Mouse (Mus musculus): ENCODE measurements at regions not wholly inside any gene's neighbourhood (a gene's known extent, or its start where the extent isn't known, plus 50 kb on each side); places are given as distances from the start of the nearest gene placed in this dataset.

DNA sequence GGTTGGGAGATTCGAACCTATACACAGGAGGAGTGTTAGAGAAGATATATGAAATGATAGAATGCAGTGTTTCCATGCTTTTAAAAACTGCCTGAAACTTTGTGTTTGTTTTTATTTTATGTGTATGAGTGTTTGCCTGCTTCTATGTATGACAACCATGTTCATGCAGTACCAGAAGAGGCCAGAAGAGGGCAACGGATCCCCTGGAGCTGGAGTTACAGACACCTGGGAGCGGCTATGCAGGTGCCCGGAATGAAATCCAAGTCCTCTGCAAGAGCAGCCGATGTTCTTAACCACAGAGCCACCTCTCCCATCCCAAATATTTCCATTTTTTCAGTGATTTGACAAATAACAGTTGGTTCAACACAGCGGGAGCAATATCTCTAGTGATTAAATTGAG lies 247.5 kb upstream of the Dio3 start:
- no peak for DNase-seq

DNA sequence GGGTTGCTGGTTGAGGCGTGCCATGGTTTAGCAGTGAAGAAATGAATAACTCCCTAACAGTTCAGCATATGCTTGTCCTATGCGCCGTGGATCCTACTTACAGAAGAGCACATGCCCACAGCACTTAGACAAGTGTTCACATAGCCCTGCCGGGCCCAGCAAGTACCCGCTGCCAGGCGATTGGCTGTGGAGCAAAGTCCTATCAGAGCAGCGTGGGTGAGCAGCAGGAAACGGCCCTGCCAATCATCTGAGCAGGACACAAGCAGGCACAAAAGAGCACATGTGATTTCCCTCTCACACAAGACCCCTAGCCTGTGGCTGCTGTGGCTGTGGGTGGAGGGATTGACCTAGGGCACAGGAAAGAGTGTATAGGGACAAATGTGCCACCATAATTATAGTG lies 243.7 kb upstream of the Dio3 start:
- no peak for DNase-seq

DNA sequence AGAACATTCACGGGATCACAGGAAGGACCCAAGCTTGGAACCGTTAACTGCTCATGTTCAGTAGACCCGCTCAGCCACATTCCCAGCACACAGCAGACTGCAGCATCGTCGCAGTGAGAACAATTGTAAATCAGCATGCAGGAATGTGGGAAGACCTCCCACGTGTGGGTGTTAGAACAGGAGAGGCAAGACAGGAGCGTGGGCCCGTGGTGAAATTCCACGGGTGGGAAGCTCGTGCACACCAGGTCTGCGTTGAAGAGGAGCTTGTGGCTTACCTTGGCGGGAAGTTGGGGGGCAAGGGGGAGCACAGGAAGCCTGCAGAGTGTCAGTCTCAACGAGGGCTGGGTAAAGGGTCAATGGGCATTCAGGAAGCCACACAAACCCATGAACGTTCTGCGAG lies 238.2 kb upstream of the Dio3 start:
- no peak for DNase-seq

DNA sequence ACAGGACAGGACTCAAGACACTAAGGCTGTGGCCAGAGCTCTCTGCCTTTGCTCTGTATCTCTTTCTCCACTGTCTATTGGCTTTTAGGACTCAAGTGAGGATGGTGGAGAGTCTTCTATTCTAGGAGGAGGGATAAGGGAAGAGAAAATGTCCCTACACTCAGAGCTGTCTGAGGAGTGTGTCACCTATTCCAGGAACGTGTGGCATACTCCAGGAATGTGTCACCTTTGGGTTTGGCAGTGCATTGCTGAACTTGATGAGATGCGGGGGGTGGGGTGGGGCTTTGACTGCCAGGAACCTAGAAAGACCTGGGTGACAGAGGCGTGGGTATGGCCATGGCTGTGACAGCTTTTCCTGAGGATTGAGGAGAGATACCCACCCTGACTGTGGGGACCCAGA lies 237.1 kb upstream of the Dio3 start:
- no peak for DNase-seq

DNA sequence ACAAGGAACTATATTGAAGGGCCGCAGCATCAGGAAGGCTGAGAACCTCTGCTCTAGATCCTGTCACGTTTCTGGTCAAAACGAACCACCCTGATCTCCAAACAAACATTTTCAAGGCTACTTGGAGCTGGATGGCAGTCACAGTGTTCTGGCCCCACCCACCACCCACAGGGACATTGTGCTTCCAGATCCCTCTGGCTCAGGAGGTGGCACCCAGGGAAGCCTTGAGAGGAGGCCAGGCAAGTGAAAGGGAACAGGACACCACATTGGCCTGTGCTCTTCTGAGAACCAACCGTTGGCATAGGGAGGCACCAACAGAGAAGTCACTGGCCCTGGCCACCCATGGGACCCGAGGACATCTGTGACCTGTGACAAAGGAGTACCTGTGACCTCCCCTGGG lies 234.6 kb upstream of the Dio3 start:
- no peak for DNase-seq

DNA sequence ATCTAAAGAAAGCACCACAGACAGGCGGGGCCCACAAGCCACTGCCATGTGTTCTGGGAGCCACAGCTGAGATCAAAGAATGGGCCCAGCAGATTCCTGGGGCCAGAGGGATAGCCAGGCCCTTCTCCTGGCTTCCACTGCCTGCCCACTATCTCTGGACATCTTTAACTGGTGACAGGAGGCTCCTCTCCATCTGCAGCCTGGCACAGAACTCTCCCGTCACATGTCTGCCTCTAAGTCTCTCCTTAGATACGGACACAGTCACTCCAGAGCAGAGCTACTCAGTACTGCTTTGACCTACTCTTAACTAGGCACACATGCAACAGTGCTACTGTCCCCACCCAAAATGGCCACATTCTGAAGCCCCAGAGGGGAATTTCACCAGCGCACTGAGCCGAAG lies 234.1 kb upstream of the Dio3 start:
- DNase-seq, result no peak

DNA sequence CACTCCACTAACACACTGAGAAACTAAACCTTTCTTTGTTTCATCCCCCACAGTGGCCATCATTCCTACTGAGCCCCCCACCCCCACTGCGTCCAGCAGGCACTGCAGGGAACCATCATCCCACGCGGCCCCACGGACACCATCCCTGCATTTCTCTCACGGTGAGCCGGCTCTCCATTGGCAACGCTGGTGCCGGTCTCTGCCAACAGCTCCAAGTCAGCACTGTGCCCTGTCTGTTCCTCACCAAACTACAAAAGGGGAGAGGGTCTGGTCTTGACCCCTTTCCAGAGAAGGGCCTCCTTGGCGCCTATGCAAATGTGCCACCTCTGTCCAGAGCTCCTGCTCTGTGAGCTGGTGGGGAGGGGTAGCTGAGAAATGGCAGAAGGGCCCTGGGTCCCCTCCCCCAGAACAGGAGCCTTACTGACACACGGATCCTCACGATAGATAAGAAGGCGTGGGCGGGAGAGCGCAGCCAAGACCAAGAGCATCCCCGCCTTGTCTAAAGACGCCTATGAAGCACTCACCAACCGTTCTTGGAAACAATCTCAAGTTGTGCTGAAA lies 233.0 kb upstream of the Dio3 start:
- no peak for DNase-seq

DNA sequence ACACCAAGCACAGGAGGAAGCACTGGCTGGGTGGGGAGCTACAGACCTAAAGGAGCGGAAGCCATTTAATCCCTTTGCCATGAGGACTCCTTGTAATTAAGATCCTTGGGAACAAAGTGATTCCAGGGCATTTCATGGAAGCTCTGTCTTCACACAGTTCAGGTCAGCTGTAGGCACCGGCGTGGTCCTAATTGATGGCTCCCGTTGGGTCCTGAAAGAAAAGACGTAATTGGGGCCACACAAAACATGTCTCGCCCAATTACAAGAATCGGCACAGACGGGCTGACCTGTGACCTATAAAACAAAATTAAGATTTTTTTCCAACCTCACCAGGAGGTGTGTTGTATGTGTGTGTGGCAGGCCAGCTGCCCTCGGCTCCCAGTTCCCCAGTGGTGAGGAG lies 232.3 kb upstream of the Dio3 start:
- DNase-seq, result no peak

DNA sequence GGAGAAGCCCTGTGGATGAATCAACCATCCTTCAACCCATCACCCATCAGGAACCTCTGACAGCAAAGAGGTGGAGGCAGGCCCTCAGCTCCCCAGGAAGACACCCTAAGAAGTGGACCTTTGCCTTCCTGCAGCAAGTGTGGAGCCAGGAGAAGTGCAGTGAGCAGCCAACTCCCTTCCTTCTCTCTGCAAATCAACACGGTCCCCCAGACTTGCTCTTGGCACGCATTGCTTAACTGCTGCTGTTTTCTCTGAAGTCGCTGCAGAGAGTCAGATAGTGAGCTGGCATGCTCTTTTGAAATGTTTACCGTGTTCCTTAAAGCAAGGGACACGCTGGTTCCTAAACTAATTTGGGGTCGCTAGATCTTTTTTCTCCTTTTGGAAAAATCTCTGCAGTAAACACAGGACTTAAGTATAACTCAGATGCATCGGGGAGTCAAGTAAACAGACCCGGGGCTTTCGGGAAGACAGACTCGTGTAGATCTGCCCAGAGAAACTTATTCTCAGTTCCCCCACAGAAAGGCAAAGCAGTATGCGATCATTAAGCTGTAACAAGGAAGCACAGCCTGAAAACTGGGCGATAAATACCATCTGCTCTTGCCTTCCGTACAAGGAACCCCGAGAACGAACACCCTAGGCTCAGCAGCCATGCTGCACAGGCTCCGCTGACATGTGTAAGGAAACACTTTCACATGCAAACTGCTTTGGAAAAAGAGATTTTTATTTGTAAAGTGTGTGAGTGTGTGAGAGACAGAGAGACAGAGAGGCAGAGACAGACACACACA lies 231.2 kb upstream of the Dio3 start:
- DNase-seq, result peak in 1 of 2 experiments; percentile 10

DNA sequence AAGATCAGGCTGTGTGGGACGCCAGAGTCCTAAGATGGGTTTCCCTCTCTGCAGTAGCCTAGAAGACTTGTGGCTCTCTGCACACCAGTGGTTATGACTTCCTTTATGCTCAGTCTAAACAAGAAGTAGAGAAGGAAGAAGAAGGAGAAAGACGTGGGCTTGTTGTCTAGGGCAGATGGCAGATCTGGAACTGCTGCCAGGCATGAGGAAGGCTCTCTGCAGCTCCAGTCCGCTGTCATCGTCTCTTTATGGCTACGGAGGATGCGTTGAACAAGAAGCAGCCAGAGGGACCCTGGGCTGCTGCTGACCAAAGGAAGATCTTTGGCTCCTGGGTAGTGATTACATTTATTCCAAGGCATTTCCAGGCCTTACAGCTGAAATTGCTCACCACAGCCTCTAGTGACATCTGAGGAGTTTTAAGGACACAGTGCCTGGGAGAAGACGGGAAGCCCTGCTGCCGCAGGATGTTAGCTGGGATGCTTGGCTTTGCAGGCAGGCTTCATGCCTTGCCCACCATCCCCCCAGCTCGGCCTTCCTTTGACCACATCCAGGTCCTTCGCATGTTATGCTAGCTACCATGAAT lies 229.6 kb upstream of the Dio3 start:
- no peak for DNase-seq

DNA sequence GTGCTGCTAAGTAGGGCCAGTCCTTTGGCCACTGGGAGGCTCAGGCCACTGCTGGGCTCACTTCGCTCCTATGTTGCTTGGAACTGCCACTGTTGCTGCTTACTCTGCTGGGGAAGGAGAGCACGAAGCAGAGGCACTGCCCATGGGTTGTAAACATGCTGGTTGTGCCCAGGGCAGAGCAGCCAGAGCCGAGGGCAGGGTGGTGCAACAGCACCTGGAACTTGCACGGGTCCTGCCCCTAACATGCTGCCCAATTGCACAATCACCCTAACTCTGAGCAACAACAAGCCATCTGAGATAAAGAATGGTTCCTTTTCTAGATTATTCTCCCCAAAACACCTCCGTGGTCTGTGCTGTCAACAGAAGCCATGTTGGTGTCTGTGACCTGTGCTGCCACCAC lies 219.5 kb upstream of the Dio3 start:
- DNase-seq, result no peak

DNA sequence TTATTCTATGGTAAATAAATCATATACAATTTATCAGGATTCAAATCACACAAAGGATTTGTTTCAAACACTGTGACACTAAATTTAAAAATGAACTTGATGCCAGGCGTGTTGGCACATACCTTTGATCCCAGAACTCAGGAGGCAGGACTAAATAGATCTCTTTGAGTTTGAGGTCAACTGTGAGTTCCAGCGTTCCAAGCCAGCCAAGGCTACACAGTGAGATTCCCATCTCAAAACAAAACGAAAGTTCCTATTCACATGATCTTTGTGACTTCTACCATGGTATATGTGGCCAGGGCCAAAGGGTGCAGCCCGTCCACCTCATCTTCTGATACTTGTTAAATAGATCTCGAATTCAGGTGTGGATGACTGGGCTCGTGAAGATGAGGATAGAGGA lies 216.9 kb upstream of the Dio3 start:
- no peak for DNase-seq

DNA sequence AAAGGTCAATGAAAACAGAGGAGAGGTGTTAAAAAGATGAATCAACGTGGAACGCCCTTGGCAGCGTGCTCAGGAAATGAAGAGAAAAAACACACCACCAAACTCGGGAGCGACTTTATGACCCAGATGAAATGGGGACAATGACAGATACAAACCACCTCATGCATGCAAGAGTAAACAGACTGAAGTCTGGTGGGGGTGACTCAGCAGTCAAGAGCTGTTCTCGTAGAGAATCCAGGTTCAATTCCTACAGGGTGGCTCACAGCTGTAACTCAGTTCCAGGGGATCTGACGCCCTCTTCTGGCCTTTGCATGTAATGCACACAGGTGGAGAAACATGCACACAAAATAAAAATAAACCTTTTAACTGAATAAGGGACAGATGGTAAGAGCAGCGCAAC lies 215.9 kb upstream of the Dio3 start:
- DNase-seq, result no peak

DNA sequence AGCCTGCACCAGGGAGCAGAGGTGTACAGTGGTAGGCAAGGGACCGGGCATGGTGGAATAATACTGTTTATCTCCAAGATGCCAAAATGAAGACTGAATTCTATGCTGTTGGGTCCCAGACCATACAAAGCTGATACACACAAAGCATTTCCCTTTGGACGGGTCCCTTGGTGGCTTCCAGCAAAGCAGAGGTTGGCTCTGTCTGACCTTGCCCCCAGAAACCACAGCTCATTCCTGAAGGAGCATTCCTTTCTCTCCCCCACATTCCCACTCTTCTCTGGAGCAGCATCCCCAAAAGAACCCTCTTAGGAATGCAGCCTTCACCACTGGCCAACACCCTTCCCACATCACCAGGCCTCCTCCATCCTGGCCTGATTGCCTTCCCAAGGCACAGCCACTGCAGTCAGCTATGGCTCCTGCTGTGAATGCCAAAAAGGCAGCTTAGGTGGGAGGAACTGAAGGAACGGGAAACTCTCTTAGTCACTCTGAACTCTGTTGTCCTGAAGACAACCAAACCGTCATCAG lies 212.4 kb upstream of the Dio3 start:
- no peak for DNase-seq

DNA sequence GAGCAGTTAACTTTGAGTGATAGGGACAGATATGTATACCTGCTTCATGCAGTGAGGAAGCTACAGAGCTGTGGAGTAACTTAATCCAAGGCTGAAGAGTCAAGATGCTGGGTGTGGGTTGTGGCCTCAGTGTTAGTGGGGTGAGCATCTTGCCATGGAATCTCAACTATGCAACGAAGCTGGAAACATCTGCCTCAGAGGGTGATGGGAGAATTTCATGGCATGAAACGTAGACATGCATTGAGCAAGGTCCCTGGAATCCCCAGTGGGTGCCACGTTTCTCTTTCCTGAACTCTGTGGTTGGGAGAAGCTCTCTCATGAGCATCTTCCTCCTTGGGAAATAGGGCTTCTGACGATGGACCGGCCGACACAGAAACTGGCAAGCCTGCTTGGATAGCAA lies 208.4 kb upstream of the Dio3 start:
- no peak for DNase-seq

DNA sequence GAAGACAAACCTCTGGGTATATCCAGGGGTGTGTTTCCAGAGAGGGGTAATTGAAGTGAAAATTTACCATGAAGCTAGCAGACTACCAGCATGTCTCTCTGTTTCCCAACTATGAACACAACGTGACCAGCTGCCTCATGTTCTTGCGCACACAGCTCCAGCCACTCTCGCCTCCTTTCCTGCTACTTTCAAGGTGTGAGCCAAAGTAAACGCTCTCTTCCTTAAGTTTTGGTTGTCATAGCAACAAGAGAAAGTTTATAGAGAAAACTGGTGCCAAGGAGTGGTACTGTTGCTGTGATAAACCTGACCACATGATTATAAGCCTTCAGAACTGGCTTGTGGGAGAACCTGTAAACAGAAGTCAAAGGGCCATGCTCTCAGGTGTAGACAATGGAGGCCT lies 207.0 kb upstream of the Dio3 start:
- DNase-seq, result no peak

DNA sequence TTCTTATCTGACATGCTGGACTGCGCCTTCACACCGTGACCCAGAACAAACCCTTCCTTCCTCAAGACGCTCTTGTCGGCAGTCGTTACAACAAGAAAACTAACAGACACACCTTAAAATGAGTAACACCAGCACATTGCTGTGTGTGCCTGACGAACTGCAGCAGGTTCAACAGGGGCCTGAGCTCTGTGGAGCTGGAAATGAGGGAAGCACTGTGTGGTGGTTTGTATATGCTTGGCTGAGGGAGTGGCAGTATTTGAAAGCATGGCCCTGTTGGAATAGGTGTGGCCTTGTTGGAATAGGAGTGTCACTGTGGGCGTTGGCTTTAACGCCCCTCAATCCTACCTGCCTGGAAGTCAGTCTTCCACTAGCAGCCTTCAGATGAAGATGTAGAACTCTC lies 203.9 kb upstream of the Dio3 start:
- no peak for DNase-seq

DNA sequence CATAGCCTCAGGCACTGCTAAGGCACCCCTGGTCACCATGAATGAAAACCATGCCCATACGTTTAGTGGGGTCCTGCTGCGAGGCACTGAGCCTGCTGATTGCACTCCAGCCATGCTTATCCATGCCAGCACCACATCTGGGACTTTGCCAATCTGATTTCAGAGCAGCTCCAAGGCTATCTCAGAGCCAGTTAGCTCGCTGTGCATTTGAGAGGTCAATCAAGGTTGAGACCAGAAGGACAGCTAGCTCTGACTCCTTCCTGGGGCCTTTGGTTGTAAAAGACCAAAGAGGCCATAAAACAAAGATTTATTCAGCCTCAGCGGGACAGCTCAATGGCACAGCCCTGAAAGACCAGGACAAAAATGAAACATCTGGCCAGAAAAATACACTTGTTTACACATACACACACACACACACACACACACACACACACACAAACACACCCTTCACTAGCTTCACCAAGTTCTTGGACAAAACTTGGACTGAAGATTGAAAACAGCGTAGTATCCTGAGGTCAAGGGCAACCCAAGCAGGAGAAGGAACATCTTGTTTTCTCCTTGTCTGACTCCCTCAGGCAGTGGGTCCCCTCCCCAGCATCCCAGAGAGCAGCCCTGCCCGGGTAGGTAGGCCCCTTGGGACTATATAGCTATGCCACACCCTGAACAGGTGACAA lies 201.5 kb upstream of the Dio3 start:
- peak in 1 of 2 experiments; percentile 9 for DNase-seq

DNA sequence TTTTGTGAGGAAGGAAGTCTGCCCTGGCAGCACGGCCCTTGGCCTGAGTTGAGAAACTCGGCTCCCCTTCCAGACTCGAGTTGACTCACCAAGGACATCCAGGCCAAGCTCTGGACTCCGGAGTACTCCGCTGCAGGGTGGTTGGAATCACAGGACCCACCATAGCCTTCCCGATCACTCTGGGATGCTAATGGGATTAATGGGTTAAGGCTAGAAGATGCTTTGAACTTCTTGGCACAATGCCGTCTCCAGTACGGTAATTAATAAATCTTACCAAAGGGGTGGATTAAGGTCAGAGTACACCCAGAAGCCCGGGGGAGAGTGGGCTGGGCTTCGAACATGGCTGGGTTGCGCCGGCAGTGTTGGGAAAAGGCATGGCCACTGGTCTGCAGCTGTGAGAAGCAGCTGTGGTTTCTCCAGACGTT lies 200.8 kb upstream of the Dio3 start:
- DNase-seq, result no peak

DNA sequence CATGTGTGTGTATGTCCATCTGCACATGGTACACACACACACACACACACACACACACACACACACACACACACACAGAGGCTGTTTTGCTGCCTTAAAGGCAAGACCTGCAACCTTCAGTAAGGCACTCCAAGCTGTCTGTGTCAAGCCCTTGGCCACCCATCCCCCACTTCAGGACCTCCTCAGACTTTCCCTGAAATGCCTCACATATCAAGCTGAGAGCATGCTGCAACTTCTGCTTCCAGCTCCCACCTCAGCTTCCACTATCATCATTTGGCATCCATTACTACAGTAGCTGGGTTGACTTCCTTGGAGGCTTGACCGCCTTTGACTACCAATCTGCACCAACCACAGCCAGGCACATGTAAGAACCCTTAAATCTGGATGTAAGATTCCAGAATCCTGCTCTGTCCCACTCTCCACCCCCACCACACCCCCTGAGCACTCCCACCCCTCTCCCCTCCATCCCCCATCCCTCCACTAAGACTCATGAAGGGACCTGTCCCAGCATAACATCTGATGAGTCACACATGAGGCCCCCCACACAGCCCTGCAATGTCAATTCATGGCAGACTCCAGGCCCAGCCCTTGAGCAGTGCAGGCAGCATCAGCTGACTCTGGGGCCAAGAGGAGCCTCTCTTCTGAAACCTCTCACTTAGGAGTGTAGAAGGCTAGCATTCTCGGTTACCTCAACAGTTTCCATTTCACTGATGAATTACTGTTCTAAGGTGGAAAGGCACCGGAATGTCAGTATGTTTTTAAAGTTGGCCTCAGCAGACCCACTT lies 196.8 kb upstream of the Dio3 start:
- DNase-seq, result no peak

DNA sequence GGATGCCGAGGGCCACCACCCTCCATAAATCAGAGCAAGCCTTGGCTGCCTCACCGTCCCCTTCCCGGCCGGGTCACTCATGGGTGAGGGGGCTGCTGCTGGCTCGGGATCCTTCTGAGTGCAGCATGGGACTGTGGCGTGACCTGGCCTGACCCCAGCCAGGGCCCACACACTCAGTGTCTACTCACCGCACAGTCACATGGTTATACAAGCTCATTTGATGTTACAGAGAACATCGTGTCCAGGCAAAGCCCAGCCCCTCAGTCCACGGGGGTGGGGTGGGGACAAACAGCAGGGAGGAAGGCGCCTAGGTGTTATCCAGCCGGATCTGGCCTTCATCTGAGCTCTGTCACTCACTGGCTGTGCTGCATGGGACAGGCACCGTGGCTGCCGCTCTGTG lies 195.9 kb upstream of the Dio3 start:
- DNase-seq, result no peak

DNA sequence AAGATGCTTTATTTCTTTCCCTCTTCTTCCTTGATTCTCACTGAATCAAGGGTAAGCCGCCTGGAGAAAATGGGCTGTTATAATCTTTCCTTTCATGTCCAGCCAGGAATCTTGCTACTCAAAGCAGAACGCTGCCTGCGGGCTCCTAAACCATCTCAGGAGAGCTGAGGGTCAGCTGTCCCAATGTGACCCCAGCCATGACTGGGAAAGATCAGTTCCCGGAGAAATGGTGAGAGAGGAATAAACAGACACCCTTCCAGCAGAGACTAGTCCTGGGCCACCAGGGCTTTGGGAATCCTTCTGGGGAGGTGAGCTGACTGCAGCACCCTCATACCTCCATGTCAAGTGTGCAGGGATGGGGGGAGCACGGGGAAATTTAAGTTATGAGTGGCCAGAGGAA lies 195.4 kb upstream of the Dio3 start:
- no peak for DNase-seq

DNA sequence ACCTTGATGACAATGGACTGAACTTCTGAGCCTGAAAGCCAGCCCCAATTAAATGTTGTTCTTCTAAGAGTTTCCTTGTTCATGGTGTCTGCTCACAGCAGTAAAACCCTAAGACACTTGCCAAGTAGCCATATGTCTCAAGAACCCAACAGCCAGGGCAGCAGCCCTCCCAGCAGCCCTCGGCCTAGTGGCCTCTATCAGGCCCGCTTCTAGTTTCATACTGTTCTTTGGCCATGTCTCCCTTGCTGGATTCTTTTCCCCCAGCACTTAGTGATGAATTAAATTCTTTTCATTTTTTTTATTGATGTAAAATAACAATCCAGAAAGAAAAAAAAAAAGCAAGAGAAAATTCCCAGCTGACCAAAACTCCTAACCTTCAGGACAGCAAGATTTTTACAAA lies 191.9 kb upstream of the Dio3 start:
- DNase-seq, result no peak

All from cerebellum, postnatal 25 days (tissue).